Mouse (Mus musculus): ENCODE measurements around the gene Dguok.

Dguok gene

GRCm38 (mm10) chr6:83506258-83507167, at the start of gene Dguok:
Dguok (minus strand) TSS chr6:83506969.
- DNase-seq: peak; percentile 97

DNA sequence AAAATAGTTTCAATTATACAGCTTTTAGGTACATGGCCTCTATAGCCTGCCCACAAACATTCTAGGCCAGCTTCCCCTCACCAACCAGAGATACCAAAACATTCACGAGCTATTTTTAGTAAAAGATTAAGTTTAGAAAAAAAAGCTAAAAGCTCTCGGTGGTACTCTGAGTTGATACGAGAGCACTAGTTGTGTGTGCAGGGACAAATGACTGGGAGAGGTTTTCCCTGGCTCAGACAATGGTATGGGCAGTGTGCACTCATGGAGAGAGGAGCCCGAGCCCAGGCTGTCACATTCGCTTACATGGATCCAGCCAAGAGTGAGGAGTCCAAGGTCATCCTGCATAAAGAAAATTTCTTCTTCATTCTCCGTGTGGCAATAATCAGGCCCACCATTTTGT, 49.2 kb upstream of the Dguok start:
- no peak for DNase-seq

DNA sequence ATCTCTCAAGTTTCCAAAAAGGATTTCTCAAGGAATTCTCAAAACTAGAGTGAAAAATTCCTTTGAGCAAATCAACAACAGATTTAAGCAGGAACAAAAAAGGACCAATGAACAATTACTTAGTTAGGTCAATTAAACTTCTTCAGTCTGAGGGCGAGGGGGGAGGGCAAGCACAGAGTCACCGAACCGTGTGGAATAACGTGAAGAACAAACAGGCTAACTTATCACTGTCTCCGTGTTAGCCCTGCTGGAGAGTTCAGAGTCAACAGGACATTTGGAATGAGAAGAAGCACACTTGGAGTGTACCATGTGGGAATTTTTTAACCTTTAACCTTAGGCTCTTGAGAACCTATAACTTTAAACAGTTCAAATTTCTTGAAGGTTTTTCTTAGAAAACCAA, 41.6 kb upstream of the Dguok start:
- DNase-seq: no peak

DNA sequence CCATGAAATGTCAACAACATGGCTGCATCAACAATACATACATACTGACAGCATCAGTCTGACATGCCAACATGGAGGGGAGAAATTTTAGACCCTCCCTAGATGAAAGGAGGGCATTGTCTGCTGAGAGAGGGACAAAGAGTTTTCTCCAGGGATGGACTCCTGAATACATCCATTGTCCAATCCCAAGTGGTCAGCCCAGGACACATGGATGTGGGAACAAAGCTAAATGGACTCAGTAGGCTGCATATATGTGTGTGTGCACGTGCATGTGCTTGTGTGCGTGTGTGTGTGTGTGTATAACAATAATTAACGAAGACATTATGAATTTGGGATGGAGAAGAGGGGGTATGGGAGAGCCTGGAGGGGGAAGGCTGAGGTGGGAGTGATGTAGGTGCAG, 39.0 kb upstream of the Dguok start:
- DNase-seq: no peak

- DNase-seq: peak; percentile 19
Measured at GRCm38 (mm10) chr6:83541756-83542456, 35.1 kb upstream of the Dguok start.

GRCm38 (mm10) chr6:83540017-83540416, 33.2 kb upstream of the Dguok start:
- no peak for DNase-seq

- no peak for DNase-seq
Measured at GRCm38 (mm10) chr6:83536795-83537059, 30.0 kb upstream of the Dguok start.

- no peak for DNase-seq
Measured at GRCm38 (mm10) chr6:83536028-83536794, 29.4 kb upstream of the Dguok start, which contains the start of gene Actg2. Actg2 (minus strand) TSS chr6:83536265.

DNA sequence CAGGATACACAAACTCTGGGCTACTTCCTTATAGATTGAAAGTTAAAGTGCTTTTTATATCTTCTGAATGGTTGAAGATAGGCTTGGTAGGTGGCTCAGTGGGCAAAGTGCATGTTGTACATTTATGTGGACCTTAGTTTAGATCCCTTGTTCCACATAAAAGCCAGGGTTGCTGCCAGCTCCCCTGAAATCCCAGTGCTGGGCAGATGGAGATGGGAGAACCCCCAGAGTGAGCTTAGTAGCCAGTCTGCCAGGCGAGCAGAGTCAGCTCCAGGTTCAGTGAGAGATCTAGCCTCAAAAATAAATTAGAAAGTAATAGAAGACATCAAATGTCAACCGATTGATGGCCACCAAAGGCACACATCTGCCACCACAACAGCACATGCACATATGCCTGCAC, 25.8 kb upstream of the Dguok start:
- DNase-seq: no peak

DNA sequence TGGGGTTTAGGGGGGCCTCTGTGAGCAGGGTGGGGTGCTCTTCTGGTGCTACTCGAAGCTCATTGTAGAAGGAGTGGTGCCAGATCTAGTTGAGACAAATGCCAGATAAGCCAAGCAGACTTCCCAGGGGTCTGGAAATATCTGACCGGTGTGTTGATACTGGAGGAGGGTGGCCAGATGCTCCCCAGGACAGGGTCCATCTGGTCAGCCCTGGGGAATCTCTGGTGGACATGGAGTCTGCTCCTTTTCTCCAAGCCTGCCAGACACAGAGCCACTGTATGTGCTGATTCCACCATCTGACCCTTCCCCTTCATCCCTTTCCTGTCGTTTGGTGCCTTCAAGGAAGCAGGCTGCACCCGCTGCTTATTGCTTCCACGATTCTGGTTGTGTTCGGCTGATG, 16.4 kb upstream of the Dguok start:
- no peak for DNase-seq

DNA sequence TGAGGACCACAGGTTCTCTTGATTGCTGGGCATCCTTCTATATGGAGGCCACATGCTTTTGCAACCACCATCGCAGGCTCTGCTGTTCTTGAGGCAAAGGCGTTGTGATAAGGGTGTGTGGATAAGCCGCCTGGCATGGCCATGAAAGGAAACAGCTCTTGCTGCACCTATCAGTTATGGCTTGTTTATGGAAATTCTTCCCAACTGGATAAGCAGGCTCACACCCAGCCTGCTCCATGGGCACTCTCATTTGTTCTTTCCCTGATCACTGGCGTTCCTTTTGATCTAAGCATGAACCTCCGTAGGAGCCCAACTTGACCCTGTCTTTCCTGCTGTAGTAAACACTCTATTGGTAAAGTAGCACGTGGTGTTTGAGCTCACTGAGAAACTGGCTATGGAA, 15.0 kb upstream of the Dguok start:
- no peak for DNase-seq

DNA sequence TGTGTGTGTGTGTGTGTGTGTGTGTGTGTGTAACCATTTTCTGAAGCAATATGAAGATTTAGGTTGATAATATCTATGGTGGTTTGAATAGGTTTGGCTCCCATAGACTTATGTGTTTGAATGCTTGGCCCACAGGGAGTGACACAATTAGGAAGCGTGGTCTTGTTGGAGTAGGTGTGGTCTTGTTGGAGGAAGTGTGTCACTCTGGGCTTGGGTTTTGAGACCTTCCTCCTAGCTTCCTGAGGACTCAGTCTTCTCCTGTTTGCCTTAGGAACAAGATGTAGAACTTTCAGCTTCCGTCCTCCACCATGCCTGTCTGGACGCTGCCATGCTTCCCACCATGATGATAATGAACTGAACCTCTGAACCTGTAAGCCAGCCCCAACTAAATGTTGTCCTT, 11.9 kb upstream of the Dguok start:
- DNase-seq: no peak

DNA sequence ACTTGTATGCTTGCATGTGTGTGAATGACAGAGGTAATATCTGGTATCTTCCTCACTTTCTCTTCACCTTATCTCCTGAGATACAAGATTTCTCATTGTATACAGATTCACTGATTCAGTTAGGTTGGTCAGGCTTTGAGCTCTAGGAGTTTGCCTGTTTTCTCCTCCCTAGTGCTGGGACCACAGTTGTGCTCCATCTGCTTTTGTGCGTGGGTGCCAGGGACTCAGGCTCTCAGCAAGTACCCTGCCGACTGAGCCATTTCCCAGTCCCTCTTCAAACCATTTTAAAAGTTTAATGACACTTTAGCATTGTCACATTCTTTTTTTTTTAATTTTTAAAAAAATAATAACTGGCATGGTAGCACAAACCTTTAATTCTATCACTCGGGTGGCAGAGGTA, 8.4 kb upstream of the Dguok start:
- DNase-seq: no peak

DNA sequence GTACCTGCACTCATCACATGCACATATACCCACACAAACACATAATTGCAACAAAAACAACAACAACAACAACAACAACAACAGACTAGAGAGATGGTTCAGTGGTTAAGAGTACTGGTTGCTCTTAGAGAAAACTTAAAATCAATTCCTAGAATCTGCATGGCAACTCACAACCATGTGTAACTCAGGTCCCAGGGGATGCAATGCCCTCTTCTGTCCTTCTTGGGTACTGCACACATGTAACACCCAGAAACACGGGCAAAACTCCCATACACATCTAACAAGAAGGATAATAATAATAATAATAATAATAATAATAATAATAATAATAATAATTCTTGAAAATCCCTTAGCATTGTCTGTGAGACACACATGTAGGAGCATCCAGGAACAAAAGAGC, 5.7 kb upstream of the Dguok start:
- no peak for DNase-seq

- DNase-seq: no peak
Measured at GRCm38 (mm10) chr6:83510210-83510609, 3.4 kb upstream of the Dguok start.

DNA sequence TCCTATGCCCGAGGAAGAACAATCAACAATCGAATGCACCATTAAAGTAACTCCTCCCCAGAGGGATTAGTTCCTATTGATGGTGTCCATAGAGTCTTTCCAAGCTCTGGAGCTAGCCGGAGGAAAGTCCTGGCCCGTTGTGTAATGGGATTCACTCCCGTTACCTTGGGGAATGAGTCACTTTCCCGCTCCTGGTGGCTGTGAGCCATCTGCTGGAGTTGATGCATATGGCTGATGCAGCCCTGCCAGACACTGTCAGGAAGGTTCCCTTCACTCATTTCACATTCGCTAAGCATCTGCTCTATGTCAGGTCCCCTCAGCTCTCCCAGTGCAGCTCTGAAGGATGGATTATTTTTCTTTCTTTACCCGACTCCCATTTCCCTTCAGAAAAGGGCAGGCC, 2.7 kb upstream of the Dguok start:
- peak; percentile 56 for DNase-seq

DNA sequence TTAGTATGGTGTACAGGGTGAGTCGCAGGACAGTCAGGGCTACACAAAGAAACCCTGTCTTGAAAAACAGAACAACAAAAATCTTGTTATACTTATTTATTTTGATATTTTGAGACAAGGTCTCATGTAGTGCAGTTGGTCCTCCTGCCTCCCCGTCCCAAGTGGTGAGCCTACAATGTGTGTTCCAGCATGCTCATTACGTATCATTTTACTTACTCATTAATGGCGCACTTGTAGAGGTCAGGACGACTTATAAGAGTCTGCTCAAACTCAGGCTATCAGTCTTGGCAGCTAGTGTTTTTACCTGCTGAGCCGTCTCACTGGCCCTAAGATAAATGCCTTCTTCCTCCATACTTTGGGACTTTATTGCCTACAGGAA, 388 bp upstream of the Dguok start:
- DNase-seq: no peak

GRCm38 (mm10) chr6:83505554-83505953, 1.2 kb downstream of the Dguok start:
- DNase-seq: no peak

DNA sequence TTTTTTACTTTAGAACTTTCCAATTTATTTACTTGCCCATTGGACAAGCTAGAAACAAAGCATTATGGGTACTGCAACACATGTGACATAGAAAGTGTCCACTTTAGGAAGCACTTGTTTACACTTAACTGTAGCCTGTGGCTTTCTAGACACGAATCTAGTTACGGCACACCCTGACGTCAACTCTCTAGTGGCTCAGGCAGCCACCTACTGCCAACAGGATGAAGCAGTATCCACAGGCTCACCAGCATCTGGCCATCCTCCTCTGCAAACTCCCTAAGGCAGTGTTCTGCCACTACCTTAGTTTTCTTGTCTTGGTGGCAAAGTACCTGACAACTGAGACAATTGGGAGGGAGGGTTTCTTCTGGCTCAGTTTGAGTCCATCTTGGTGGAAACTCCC, 3.4 kb downstream of the Dguok start:
- no peak for DNase-seq

- DNase-seq: peak; percentile 56
Measured at GRCm38 (mm10) chr6:83502656-83503055, 4.1 kb downstream of the Dguok start.

GRCm38 (mm10) chr6:83501524-83502310, 5.1 kb downstream of the Dguok start:
- DNase-seq: no peak

- no peak for DNase-seq
Measured at GRCm38 (mm10) chr6:83500462-83500861, 6.3 kb downstream of the Dguok start.

GRCm38 (mm10) chr6:83499078-83499477, 7.7 kb downstream of the Dguok start:
- DNase-seq: no peak

All from right cerebral cortex, postnatal 25 days (tissue).